Mouse (Mus musculus) spleen, postnatal 36 days (tissue): ENCODE data around the gene Tmem88.

Experiments used
- DNase-seq, 2 experiments: peaks; one replicate each; pipeline ENCODE4 v3.0.0; 2022; ENCODE audit warnings: low spot score in 2 of 2, mixed read lengths in 1 of 2

Gene Tmem88

DNA sequence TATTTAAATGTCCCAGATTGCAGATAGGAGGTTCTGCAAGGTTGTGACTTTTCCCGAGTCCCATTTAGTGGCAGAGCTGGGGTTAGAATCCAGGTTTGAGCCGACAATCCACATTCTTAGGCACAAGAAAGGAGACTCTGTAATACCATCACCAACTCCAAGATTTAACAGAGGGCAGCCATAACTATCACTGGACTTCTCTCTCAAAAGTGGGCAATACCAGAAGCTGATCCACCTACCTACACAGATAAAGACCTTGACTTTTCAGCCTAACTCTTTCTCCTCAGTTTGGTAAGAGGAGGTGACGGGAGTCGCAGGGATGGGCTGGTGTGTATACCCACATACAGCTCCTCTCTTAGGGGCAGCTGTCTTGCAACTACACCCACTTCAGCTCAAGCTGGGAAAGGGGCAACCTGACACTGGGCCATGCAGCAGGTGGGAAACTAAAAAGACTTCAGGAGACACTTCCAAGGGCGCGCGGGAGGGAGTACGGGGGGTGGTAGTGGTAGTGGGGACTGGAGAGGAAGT is 19.0 kb upstream of the Tmem88 start:
- no peak for DNase-seq

DNA sequence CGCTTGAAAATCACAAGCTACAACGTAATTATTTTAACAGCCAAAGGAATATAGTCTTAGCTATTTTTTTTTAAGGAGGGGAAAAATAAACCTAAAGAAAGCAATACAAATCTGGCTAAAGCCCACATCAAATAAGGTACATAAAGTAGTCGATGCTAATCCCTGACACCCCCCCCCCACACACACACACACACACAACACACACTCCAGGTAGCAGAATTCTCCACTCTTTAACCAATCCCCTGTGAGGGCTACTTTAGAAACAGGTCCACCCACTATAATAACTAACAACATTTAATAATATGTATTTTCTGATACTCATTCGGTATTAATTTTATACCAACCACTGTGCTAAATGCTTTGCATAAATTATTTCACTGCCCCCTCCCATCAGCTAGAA is 18.5 kb upstream of the Tmem88 start:
- DNase-seq = no peak

- peak in 1 of 2 experiments; percentile 21 for DNase-seq
Measured at GRCm38 (mm10) chr11:69415668-69416451, 17.8 kb upstream of the Tmem88 start.

DNA sequence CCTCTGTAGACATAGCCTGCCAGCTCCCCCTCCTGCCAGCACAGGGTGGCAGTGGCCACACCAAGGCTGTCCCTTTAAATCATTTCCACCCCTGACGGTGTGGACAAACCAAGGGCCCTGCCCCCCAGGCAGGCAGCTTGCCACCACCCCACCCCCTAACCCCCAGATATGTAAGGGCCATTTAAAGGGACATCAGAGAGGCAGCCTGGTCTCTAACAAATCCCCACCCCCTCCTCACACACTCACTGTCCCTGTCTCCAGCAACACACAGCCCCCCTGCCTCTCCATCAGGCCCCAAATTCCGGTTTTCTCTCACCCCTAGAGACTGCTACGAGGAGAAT is 17.3 kb upstream of the Tmem88 start:
- DNase-seq = no peak

DNA sequence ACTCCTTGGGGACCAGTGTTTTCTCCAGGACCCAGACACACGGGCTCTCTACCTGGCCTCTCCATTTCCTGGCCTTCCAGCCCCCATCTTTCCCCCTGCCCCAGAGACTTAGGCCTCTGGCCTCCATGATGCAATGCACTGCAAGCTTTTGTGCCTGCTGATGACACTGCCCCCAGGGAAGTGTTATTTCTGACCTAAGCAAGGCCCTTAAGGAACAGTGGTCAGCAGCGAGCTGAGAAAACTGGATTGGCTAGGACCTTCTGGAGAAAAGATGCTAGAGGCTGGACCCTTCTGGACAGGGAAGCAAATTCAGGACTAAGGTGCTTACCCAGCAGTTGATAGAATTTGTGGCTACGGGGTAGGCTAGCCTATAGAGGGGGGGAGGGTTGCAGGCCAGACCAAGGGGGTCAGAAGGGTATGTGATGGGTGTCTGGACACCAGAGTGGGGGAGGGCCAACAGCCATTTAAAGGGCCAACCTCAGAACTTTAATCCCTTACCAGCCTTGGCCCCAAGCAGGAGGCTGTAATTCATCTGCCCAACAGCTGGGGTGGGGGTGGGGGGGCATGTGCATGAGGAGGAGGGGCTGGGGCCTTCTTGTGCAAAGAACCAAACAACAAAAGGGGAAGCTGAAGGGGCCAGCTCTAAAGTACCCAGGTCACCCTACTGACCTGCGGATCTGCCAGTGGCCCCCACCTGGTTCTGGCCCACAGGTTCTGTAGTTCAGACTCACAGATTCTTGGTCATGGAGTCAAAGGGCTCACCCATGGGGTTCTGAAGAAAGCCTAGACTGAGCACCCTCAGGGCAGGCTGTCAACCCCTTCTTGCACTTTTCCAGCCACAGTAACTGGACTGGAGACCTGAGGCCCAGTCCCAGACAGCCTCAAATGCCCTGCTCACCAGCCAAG is 16.6 kb upstream of the Tmem88 start:
- DNase-seq = no peak

DNA sequence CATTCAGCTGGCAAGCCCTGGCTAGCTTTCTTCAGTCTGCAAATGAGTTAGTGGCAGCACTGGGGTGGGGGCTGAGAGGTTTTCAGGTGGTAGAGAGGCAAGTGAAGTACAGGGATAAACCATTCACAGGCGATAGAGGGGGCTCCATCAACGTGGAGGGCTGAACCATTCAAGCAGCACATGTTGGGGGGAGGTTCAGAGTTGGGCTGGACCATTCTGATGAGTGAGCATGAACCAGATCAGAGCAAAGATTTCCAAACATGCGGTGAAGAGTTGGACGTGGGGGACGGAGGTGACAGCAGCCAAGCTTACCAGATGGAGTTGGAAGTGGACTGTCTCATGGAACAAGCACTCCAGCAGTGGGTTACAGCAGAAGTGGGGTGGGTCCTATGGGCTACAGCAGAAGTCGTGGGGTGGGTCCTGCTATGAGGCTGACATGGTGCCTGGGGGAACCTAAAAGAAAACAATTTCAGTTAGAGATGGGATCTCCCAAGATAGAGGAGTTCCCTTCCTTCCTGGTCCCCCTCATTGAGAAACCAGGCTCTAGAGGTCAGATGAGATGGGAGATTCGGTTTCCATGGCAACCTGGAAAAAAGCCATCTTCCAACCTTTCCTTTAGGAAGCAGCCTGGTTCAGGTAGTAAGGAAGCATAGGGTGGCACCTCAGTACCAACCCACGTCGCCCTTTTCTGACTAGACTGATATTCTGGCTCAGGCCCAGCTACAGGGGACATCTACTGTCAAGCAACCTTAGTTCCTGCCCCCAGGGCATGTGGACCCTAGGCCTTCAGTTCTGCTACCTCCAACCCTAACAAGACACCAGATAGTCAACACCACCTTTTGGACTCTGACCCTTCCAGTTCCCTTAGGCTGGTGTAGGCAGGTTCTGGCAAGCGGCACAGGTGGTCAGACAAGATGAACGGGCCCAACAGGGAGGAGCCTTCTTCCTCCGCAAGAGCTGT is 15.5 kb upstream of the Tmem88 start, which contains the start of gene Kdm6b:
Gene Kdm6b (minus strand): TSS at position 455 of the 961 bp plus-strand sequence.
- no peak for DNase-seq

- no peak for DNase-seq
Measured at GRCm38 (mm10) chr11:69412548-69412947, 14.5 kb upstream of the Tmem88 start.

GRCm38 (mm10) chr11:69411538-69412203 is 13.6 kb upstream of the Tmem88 start:
- DNase-seq = peak; percentile 57 to 62

DNA sequence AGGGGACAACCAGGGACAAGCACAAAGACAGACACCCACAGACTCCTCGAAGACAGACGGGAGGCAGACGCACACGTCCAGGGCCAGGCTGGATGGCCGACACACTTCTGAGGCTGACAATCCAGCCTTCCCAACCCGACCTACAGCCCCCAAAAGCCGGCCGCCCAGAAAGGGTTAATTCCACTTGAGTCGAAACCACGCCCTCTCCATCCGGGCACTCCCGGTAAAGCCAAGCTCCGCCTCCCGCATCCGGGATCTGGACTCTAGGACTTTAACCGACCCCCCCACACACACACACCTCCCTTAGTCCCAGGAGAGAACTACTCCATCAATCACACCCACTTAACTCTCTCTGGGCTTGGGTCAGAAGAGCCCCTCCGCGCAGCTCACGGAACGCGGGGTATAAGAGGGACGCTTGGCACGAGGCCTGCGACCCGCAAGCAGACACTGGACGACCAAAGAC is 13.1 kb upstream of the Tmem88 start:
- DNase-seq = peak; percentile 83 to 90

GRCm38 (mm10) chr11:69410310-69411072 is 12.5 kb upstream of the Tmem88 start:
- peak; percentile 80 for DNase-seq

DNA sequence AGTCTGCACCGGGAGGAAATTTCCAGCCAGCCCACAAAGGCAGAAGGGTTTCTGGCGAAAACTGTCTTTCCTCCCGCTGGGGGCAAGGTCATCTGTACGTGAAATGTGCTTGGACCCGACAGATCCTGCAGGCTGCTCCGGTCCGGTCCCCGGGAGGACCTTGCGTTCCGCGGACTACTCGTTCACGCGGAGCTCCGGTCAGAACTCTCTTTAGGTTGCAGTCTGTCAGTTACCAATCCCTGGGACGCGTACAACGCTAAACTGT is 11.9 kb upstream of the Tmem88 start:
- no peak for DNase-seq

DNA sequence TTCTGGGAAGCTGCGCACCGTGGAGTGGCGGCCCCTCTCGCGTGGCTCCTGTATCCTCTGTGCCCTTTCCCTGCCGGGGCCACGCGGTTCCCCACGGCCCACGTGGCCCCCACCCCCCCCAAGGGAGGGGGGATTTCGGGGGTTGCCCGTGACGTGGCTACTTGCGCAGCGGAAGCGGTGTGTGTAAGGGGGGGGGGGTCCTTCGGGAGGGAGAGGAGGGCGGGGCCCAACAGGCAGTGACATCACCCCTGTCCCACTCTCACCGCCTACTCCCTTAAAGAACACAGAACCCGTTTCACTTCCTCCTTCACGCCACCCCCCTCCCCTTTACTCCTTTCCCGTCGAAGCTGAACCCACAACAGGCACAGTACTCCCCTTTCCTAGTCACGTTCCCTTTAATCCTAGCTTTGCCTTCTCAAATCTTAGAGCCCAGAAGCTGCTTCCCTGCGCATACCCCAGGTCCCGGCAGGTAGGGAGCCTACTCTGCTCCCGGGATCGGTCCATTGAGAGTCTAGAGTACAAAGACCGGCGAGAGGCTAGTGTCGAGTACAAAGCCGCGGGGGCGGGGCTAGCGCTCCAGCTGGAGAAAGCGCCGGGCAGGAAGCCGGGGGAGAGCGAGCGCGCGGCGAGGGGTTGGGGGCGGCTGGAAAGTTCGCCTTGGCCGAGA is 11.5 kb upstream of the Tmem88 start:
- DNase-seq = peak; percentile 86 to 87

- peak; percentile 87 to 88 for DNase-seq
Measured at GRCm38 (mm10) chr11:69408541-69409377, 10.7 kb upstream of the Tmem88 start.

DNA sequence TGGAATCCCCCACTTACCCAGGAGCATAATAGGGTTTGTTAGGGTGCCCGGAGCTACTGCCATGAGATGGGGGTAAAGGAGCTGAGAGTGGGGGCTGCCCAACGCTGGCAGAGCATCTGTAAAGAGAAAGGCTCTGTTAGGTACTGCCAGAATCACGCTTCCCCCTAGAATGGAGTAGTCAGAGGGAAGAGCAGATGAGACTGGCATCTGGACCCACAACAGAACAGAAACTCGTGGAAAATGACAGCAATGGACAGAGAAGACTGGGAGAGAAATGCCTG is 9.6 kb upstream of the Tmem88 start:
- DNase-seq = no peak

DNA sequence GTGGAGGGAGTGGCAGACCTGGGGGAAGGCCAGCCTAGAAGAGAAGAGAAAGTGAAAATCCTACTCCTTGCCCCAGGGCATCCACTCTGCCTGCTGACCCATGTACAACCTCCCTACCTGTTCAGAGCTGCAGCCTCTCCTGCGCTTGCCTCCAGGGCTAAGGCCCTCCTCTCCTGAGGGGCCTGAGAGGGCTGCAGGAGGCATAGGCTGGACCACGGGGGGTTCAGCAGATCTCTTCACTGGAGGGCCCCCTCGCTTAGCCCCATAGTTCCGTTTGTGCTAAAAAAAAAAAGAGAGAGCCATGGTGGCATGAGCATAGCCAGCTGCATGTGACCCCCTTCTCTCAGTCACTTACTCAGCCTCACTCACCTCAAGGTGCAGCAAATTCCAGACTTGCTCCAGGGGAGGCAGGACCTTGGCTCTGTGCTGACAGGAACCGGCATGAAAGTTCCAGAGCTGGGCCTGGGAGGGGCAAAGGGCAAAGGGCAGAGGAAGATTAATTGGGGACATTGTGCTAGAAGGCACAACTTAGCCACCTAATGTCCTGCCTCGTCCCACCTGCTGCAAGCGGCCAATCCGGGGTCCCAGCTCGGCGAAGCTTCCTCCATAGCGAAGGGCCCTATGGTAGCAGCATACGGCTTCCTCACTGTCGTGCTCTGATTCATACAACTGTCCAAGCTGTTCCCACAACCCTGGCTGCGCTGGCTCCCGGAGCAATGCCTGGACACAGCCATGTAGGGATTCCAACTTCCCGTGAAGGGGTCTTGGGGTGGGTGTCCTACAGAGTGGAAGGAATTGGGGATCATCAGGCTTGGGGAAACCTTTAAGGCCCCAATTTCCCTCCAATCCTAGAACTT is 9.1 kb upstream of the Tmem88 start:
- DNase-seq = no peak

GRCm38 (mm10) chr11:69406282-69406681 is 8.2 kb upstream of the Tmem88 start:
- no peak for DNase-seq

- DNase-seq = no peak
Measured at GRCm38 (mm10) chr11:69405397-69406200, 7.6 kb upstream of the Tmem88 start.
